Mouse (Mus musculus): ENCODE results near the gene Dip2b. TPM values are rescaled to one million over a fixed set of nuclear protein-coding genes. Genes with fewer than 3 reads are reported as not detected.

Dip2b gene
- polyA plus RNA-seq, 1 experiment: 7.3 TPM

DNA sequence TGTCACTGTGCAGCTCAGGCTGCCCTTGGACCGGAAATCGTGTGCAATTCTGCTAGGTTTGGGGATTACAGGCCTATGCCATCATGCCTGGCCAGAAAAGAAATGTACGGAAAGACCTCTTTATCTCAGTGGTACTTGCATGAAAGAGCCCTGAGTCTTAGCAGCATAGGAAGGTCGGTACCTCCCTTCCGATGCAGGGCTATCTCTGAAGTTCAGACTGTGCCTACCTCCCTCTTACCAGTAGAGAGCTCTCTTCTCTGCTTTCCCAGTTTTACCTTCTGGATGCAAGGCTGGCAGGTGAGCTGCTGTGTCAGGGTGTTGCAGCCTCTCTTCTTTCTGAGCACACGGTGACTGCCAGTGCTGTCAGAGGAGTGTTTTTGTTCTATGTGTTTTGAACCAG, 203.3 kb downstream of the Dip2b start:
- peaks cover 82% of the 10 kb centered on the region for H3K79me2 ChIP-seq (ENCODE audit: control insufficient read depth, insufficient read depth)

DNA sequence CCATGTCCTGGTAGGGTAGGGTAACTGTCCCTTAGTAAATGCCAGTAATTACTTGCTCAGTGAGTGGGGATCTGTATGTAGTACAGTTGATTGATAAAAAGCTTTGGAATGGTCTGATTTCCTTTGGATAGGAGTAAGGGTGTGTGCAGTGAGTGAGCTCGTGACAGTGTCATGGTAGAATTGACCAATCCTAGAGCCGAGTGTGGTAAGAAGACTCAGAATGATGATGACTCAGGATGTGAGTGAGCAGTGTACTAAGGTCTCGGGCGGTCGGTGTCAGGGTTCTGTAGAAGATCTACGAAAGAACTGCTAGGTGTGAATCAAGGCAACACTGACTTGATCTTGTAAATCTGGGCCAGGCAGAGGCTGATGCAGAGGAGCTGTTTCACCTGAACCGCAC, 207.5 kb downstream of the Dip2b start:
- no peaks in the 10 kb centered on the region for H3K27me3 ChIP-seq (ENCODE audit: control insufficient read depth, insufficient read depth, insufficient read length)
- H3K79me2 ChIP-seq (ENCODE audit: control insufficient read depth, insufficient read depth): peaks cover 63% of the 10 kb centered on the region
- peaks cover 91% of the 10 kb centered on the region for H3K36me3 ChIP-seq (ENCODE audit: control insufficient read depth, insufficient read depth)
- no peak overlapping the region for H3K4me3 ChIP-seq
- no peak overlapping the region for H3ac ChIP-seq (ENCODE audit: control insufficient read depth, insufficient read length)
- H3K4me2 ChIP-seq (ENCODE audit: low read depth): no peak overlapping the region
- TF ChIP-seq MYOD1 (IDR thresholded peaks at IDR 0.05; ENCODE audit: control insufficient read depth in 1 of 3, insufficient read length in 2 of 3, low read depth in 2 of 3) (no peak), REST (IDR thresholded peaks at IDR 0.05; ENCODE audit: insufficient read depth, insufficient read length) (no peak), SRF (IDR thresholded peaks at IDR 0.05; ENCODE audit: control insufficient read depth, insufficient read length, low read depth) (no peak), POLR2A (IDR thresholded peaks at IDR 0.05; ENCODE audit: insufficient read length, low read depth) (no peak), POLR2AphosphoS2 (IDR thresholded peaks at IDR 0.05; ENCODE audit: insufficient read length, low read depth) (no peak), TCF3 (IDR thresholded peaks at IDR 0.05; ENCODE audit: insufficient read length, low read depth) (no peak), USF1 (IDR thresholded peaks at IDR 0.05; ENCODE audit: low read depth) (no peak), TCF12 (IDR thresholded peaks at IDR 0.05; ENCODE audit: insufficient read depth, poor library complexity, severe bottlenecking) (no peak), MYOG (IDR thresholded peaks at IDR 0.05; ENCODE audit: control insufficient read depth in 1 of 3, insufficient read depth in 1 of 3, insufficient read length in 2 of 3, low read depth in 2 of 3) (no peak), CEBPB (IDR thresholded peaks at IDR 0.05; ENCODE audit: insufficient read depth, poor library complexity, severe bottlenecking) (no peak), MAX (IDR thresholded peaks at IDR 0.05; ENCODE audit: low read depth) (no peak), E2F4 (IDR thresholded peaks at IDR 0.05; ENCODE audit: insufficient read depth) (no peak)

More for the DNA sequence above, 203.3 kb downstream of the Dip2b start:
- H3K4me2 ChIP-seq (ENCODE audit: low read depth): no peak overlapping the region
- H3K36me3 ChIP-seq (ENCODE audit: control insufficient read depth, insufficient read depth): peaks cover 76% of the 10 kb centered on the region
- H3K27me3 ChIP-seq (ENCODE audit: control insufficient read depth, insufficient read depth, insufficient read length): no peaks in the 10 kb centered on the region
- no peak overlapping the region for H3ac ChIP-seq (ENCODE audit: control insufficient read depth, insufficient read length)
- TF ChIP-seq MYOD1 (IDR thresholded peaks at IDR 0.05; ENCODE audit: control insufficient read depth in 1 of 3, insufficient read length in 2 of 3, low read depth in 2 of 3) (no peak), TCF3 (IDR thresholded peaks at IDR 0.05; ENCODE audit: insufficient read length, low read depth) (no peak), MYOG (IDR thresholded peaks at IDR 0.05; ENCODE audit: control insufficient read depth in 1 of 3, insufficient read depth in 1 of 3, insufficient read length in 2 of 3, low read depth in 2 of 3) (no peak), POLR2AphosphoS2 (IDR thresholded peaks at IDR 0.05; ENCODE audit: insufficient read length, low read depth) (no peak), USF1 (IDR thresholded peaks at IDR 0.05; ENCODE audit: low read depth) (no peak), CEBPB (IDR thresholded peaks at IDR 0.05; ENCODE audit: insufficient read depth, poor library complexity, severe bottlenecking) (no peak)
- no peak overlapping the region for H3K4me3 ChIP-seq

DNA sequence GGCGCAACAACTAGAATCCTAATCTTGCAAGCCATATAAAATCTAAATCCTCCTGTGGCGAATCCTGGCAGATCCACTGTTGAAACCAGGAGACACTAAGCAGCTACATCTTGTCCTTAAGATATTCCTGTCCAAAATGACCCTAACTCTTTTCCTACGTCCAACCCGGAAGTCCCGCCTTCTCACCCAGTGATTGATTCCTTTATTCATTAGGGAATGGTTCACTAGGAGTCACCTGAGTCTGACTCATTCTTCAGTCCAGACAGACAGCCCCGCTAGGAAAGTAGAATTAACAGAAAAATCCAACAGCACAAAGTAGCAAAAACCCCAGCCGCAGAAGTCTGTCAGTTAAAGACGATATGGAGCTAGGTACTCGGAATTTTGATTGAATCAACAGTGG, 208.8 kb downstream of the Dip2b start:
- Histone ChIP-seq H3K27me3 (ENCODE audit: control insufficient read depth, insufficient read depth, insufficient read length) (no peaks in the 10 kb centered on the region), H3K4me2 (ENCODE audit: low read depth) (no peak overlapping the region), H3K36me3 (ENCODE audit: control insufficient read depth, insufficient read depth) (peaks cover 91% of the 10 kb centered on the region), H3K4me3 (no peak overlapping the region), H3K79me2 (ENCODE audit: control insufficient read depth, insufficient read depth) (peaks cover 52% of the 10 kb centered on the region), H3ac (ENCODE audit: control insufficient read depth, insufficient read length) (no peak overlapping the region)
- TF ChIP-seq POLR2AphosphoS2 (IDR thresholded peaks at IDR 0.05; ENCODE audit: insufficient read length, low read depth) (no peak), E2F4 (IDR thresholded peaks at IDR 0.05; ENCODE audit: insufficient read depth) (no peak), REST (IDR thresholded peaks at IDR 0.05; ENCODE audit: insufficient read depth, insufficient read length) (no peak), USF1 (IDR thresholded peaks at IDR 0.05; ENCODE audit: low read depth) (no peak), TCF12 (IDR thresholded peaks at IDR 0.05; ENCODE audit: insufficient read depth, poor library complexity, severe bottlenecking) (no peak), POLR2A (IDR thresholded peaks at IDR 0.05; ENCODE audit: insufficient read length, low read depth) (no peak), MYOD1 (IDR thresholded peaks at IDR 0.05; ENCODE audit: control insufficient read depth in 1 of 3, insufficient read length in 2 of 3, low read depth in 2 of 3) (no peak), TCF3 (IDR thresholded peaks at IDR 0.05; ENCODE audit: insufficient read length, low read depth) (no peak), SRF (IDR thresholded peaks at IDR 0.05; ENCODE audit: control insufficient read depth, insufficient read length, low read depth) (no peak), MAX (IDR thresholded peaks at IDR 0.05; ENCODE audit: low read depth) (no peak), MYOG (IDR thresholded peaks at IDR 0.05; ENCODE audit: control insufficient read depth in 1 of 3, insufficient read depth in 1 of 3, insufficient read length in 2 of 3, low read depth in 2 of 3) (no peak), CEBPB (IDR thresholded peaks at IDR 0.05; ENCODE audit: insufficient read depth, poor library complexity, severe bottlenecking) (no peak)

DNA sequence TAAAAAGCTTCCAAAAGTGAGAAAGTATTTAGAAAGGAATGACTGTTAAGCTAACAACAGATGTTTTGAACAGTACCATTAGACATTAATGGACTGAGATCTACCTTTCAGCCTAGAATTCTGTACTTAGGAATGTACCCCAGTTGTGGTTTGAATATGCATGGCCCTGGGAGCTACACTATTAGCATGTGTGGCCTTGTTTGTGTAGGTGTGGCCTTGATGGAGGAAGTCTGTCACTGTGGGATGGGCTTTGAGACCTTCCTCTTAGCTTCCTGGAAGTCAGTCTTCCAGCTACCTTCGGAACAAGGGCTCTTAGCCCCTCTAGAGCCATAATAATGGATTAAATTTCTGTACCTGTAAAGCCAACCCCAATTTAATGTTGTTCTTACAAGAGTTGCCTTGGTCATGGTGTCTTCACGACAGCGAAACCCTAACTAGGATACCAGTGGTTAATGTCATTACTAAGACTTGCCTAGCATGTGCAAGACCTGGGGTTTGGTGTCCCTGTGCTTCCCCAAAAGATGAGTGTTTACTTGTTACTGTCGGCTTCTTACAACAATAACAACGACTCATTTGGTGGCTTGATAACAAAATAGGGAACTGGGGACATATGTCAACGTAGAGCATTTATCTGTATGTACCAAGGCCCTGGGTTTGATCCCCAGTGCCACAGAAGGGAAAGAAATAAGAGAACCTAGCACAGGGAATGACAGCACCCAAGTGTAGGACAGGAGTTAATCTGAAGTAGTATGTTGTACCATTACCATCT, 210.4 kb downstream of the Dip2b start:
- no peak overlapping the region for H3K4me3 ChIP-seq
- H3K79me2 ChIP-seq (ENCODE audit: control insufficient read depth, insufficient read depth): peaks cover 39% of the 10 kb centered on the region
- H3K36me3 ChIP-seq (ENCODE audit: control insufficient read depth, insufficient read depth): peaks cover 92% of the 10 kb centered on the region
- no peak for TF ChIP-seq E2F4 (IDR thresholded peaks at IDR 0.05; ENCODE audit: insufficient read depth)
- TF ChIP-seq POLR2AphosphoS2 (IDR thresholded peaks at IDR 0.05; ENCODE audit: insufficient read length, low read depth): no peak
- TF ChIP-seq CEBPB (IDR thresholded peaks at IDR 0.05; ENCODE audit: insufficient read depth, poor library complexity, severe bottlenecking): no peak
- TF ChIP-seq MAX (IDR thresholded peaks at IDR 0.05; ENCODE audit: low read depth): no peak
- no peak for TF ChIP-seq MYOG (IDR thresholded peaks at IDR 0.05; ENCODE audit: control insufficient read depth in 1 of 3, insufficient read depth in 1 of 3, insufficient read length in 2 of 3, low read depth in 2 of 3)
- TF ChIP-seq REST (IDR thresholded peaks at IDR 0.05; ENCODE audit: insufficient read depth, insufficient read length): no peak
- no peak for TF ChIP-seq TCF3 (IDR thresholded peaks at IDR 0.05; ENCODE audit: insufficient read length, low read depth)
- no peak for TF ChIP-seq TCF12 (IDR thresholded peaks at IDR 0.05; ENCODE audit: insufficient read depth, poor library complexity, severe bottlenecking)
- TF ChIP-seq SRF (IDR thresholded peaks at IDR 0.05; ENCODE audit: control insufficient read depth, insufficient read length, low read depth): no peak
- no peak for TF ChIP-seq USF1 (IDR thresholded peaks at IDR 0.05; ENCODE audit: low read depth)
- H3ac ChIP-seq (ENCODE audit: control insufficient read depth, insufficient read length): no peak overlapping the region
- no peaks in the 10 kb centered on the region for H3K27me3 ChIP-seq (ENCODE audit: control insufficient read depth, insufficient read depth, insufficient read length)
- no peak overlapping the region for H3K4me2 ChIP-seq (ENCODE audit: low read depth)

Data from myocyte (in vitro differentiated cells).